Mouse (Mus musculus): ENCODE results near the gene 3110040M04Rik. TPM values are rescaled to one million over a fixed set of nuclear protein-coding genes. Genes with fewer than 3 reads are reported as not detected.
"Not testable (repeated sequence)": the region's sequence is repeated elsewhere in the genome, so short reads cannot be mapped to it uniquely, and the experiment has no call there.

The 3110040M04Rik gene
- polyA plus RNA-seq, 1 experiment from 2014 or later, result not detected

DNA sequence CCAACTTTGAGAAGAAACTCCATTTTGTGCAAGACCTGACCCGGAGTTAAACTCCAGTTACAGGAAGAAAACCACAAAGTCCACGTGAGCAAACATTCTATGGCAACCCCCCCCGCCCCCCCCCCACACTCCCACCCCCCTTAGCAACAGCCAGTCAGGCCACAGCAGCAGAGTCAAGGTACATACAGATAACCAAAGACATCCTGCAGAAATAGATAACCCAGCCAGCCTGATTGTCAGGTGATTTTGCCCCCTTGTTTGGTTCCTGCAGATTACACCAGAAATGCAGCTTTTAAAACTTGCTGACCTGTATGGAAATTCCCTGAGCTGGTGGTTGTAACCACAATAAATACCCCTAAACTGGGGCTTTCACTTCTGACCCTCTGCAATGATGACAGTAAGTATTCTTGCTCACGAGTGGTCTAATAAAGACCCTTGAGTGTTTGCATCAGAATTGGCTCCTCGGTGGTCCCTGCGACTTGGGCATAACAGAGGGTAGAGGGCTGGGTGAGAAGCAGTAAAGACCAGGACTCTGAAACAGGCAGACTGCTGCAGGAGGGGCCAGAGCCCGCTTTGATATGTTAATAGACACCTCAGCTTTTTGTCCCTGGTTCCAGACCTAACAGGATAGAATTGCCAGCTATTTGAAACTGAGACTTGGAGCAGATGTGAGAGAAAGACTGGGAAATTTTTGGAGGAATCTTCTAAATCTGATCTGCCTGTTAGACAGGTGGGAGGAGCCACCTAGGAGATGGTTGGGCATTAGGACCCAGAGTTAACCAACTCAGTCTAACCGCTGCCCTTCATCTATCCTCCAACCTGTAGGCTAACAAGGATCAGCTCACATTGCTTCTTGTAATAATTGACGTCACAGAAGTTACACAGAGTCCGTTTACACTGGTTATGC is 26.6 kb upstream of the 3110040M04Rik start:
- H3K4me3 ChIP-seq (replicated peaks), result peak overlapping the region; percentile 29
- H3K4me2 ChIP-seq (replicated peaks), result peak overlapping the region; percentile 48
- no peak overlapping the region for H3K27ac ChIP-seq
- H3K36me3 ChIP-seq, result no peaks in the 10 kb centered on the region
- no peak overlapping the region for H3K9ac ChIP-seq (replicated peaks)
- H3K4me1 ChIP-seq (replicated peaks), result peaks cover 16% of the 10 kb centered on the region
- WGBS, result 4% methylated on average over 10 of the region's 10 CpGs
- ATAC-seq, result peak; percentile 87
- no peaks in the 10 kb centered on the region for H3K27me3 ChIP-seq
- no peaks in the 10 kb centered on the region for H3K9me3 ChIP-seq

DNA sequence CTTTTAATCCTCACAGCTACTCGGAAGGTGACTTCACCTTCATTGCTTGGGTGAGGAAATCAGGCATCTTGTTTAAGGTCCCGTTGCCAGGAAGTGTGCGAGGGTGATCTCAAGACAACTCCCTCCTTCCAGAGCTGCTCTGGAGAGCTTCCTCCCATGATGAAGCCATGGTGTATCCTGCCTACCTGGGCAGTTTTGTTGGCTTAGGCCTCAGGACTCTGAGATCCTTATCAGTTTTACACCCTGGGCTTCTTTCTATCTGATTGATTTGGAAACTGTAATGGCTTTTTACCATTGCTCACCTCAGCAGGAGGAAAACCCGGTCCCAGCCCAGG is 26.0 kb upstream of the 3110040M04Rik start:
- Histone ChIP-seq H3K27me3 (no peaks in the 10 kb centered on the region), H3K9ac (replicated peaks) (0 out of 2 replicates have a peak overlapping the region, but pooled peaks have one; percentile 7), H3K36me3 (no peaks in the 10 kb centered on the region), H3K4me1 (replicated peaks) (peaks cover 16% of the 10 kb centered on the region), H3K4me2 (replicated peaks) (peak overlapping the region; percentile 48), H3K27ac (no peak overlapping the region), H3K9me3 (no peaks in the 10 kb centered on the region), H3K4me3 (replicated peaks) (peak overlapping the region; percentile 29)
- 8% methylated on average over 4 of the region's 4 CpGs for WGBS
- no peak; the same call in 1 of the 2 replicates for ATAC-seq

DNA sequence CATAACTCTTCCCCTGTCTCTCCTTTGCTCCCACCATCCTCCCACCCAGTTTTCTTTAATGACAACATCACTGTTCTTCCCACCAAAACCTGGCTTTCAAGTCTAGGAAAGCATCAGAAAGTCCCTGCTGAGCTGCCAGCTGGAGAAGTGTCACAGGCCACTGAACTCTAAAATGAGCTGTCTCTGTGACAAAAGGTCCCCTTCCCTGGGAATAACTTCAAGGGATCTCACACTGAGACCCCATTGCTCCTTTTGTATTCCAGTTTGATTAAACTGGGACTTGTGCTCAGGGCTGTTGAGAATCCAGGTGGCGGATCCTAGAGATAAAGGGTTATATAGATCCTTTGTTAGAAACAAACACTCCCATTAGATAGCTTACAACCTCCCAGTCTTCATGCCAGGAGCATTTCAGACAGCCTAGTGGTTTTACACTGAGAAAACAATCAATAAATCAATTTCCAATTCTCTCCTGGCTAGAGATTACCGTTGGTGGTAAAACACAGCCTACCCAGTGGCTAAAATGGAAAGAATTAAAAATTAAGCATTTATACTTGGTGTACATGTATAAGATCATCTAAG is 25.3 kb upstream of the 3110040M04Rik start:
- peak; percentile 28; the same call in 1 of the 2 replicates for ATAC-seq
- H3K4me2 ChIP-seq (replicated peaks), result no peak overlapping the region
- H3K9ac ChIP-seq (replicated peaks), result no peak overlapping the region
- no peaks in the 10 kb centered on the region for H3K27me3 ChIP-seq
- no peak overlapping the region for H3K27ac ChIP-seq
- peaks cover 16% of the 10 kb centered on the region for H3K4me1 ChIP-seq (replicated peaks)
- no peak overlapping the region for H3K4me3 ChIP-seq (replicated peaks)
- WGBS, result 8% methylated on average over 2 of the region's 2 CpGs
- no peaks in the 10 kb centered on the region for H3K36me3 ChIP-seq
- no peaks in the 10 kb centered on the region for H3K9me3 ChIP-seq

DNA sequence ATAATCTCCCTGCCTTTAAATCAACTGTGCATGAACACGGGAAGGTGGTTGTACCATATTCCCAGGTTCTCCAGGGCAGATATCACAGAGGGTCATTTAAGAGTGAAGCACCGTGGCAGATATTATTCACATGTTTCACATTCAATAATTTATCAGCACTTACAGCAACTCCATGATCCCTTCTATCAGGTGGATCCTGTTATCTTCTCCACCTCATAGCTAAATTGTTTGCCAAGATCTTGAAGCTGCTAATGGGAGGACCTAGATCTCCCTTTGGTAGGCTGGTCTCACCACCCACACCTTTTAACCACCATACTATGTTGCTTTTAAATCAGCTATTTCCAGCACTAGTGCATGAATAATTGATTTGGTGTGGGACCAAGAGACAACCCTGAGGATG is 23.8 kb upstream of the 3110040M04Rik start:
- Histone ChIP-seq H3K27me3 (no peaks in the 10 kb centered on the region), H3K36me3 (no peaks in the 10 kb centered on the region), H3K4me2 (replicated peaks) (no peak overlapping the region), H3K9me3 (no peaks in the 10 kb centered on the region), H3K4me3 (replicated peaks) (no peak overlapping the region), H3K9ac (replicated peaks) (no peak overlapping the region), H3K4me1 (replicated peaks) (peaks cover 16% of the 10 kb centered on the region), H3K27ac (no peak overlapping the region)
- 73% methylated on average over 2 of the region's 2 CpGs for WGBS
- ATAC-seq, result no peak

DNA sequence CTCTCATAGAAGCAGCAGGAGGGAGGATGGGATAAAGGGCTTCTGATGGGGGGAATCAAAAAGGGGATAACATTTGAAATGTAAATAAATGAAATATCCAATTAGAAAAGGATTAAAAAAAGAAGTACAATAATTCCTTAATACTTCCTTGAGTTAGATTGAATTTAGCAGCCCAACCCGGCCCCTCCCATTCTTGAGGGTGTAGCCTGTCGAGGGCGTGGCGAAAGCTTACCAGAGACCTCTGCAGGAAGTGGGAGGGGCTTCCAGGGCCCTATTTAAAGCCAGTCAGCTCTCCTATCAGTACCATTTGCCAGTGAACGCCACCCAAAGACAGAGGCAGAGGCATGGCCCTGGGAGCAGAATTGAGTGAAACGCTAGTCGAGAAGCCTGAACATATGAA is 21.7 kb upstream of the 3110040M04Rik start, which contains the start of gene Gm47985:
Gene Gm47985, plus strand, starts transcription at position 272 of the 400 bp plus-strand sequence.
- H3K9me3 ChIP-seq; H3K36me3 ChIP-seq; ATAC-seq; H3K27me3 ChIP-seq; H3K9ac ChIP-seq (replicated peaks); H3K4me2 ChIP-seq (replicated peaks); H3K4me3 ChIP-seq (replicated peaks); H3K27ac ChIP-seq: not testable (repeated sequence)
- WGBS, result 100% methylated on average over 1 of the region's 7 CpGs
- peaks cover 14% of the 10 kb centered on the region for H3K4me1 ChIP-seq (replicated peaks)

DNA sequence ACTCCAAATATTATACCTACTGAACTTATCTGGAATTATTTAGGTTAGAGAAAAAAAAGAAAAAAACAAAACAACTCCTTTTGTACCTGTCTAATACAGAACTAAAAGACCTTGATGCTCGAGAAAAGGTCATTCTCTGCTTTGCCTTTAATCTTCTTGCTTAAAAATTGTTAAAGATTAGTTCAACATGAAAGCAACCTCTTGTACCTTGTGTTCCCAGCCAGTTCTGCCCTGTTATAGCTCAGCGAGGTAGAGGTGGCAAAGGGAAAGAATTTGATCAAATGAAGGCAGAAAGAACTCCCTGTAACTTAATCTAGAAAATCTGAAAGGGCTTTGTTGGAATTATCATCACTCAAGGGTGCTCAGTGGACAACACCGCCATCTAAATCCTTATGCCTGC is 17.7 kb upstream of the 3110040M04Rik start:
- 76% methylated on average over 3 of the region's 3 CpGs for WGBS
- not testable (repeated sequence) for H3K4me3 ChIP-seq (replicated peaks); H3K9ac ChIP-seq (replicated peaks); H3K4me2 ChIP-seq (replicated peaks); H3K36me3 ChIP-seq; H3K27ac ChIP-seq; H3K27me3 ChIP-seq; ATAC-seq; H3K9me3 ChIP-seq; H3K4me1 ChIP-seq (replicated peaks)

DNA sequence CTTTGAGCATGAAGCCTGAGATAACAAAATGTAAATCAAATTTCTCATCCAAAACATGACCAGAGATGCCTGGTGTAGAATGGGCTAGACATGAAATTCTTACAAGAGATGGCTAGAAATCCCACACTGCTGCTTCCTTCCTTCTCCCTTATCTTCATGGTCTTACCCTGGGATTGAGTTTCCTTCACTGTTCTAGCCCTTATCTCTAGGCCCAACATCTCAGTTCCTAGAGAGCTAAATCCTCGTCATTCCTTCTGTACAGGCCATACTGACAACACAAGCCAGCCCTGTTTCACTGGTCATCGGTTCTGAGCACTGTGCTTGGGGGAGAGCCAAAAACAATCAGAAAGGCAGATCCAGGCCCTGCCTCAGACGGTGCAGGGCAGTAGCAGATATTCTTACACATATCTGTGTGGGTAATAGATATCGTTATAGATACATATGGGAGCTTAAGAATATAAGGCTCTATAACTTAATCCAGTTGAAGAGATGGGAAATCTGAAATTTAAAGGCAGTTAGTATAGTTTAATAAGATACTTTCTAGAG is 17.0 kb upstream of the 3110040M04Rik start:
- not testable (repeated sequence) for H3K4me3 ChIP-seq (replicated peaks); H3K27ac ChIP-seq; H3K27me3 ChIP-seq; H3K9ac ChIP-seq (replicated peaks); H3K4me1 ChIP-seq (replicated peaks); H3K9me3 ChIP-seq; H3K4me2 ChIP-seq (replicated peaks); ATAC-seq; H3K36me3 ChIP-seq
- 91% methylated on average over 4 of the region's 4 CpGs for WGBS

DNA sequence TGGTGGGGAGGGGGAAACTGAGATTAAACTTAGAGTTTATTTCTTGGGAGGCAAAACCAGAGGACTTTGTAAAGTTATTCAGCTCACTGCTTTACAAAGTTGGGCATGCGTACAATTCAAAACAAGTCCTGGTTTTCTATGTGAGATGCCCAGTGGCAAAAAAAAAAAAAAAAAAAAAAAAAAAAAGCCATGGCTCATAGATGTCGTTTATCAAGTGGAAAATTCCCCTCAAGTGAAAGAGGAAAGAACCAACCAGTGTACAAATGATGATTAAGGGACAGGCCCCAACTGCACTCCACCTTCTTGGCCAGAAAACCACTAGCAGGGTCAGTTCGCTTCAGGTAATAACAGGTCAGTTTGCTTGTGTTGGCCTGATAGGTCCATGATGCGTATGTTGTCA is 15.5 kb upstream of the 3110040M04Rik start:
- Histone ChIP-seq H3K4me3 (replicated peaks) (no peak overlapping the region), H3K9me3 (no peaks in the 10 kb centered on the region), H3K4me1 (replicated peaks) (no peaks in the 10 kb centered on the region), H3K27me3 (no peaks in the 10 kb centered on the region), H3K9ac (replicated peaks) (no peak overlapping the region), H3K36me3 (no peaks in the 10 kb centered on the region), H3K4me2 (replicated peaks) (no peak overlapping the region), H3K27ac (no peak overlapping the region)
- no peak for ATAC-seq
- WGBS, result 90% methylated on average over 4 of the region's 4 CpGs

DNA sequence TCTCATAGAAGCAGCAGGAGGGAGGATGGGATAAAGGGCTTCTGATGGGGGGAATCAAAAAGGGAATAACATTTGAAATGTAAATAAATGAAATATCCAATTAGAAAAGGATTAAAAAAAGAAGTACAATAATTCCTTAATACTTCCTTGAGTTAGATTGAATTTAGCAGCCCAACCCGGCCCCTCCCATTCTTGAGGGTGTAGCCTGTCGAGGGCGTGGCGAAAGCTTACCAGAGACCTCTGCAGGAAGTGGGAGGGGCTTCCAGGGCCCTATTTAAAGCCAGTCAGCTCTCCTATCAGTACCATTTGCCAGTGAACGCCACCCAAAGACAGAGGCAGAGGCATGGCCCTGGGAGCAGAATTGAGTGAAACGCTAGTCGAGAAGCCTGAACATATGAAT is 11.8 kb upstream of the 3110040M04Rik start, which contains the start of gene Gm8947:
Gene Gm8947, plus strand, starts transcription at position 302 of the 400 bp plus-strand sequence.
- not testable (repeated sequence) for H3K4me3 ChIP-seq (replicated peaks); H3K27ac ChIP-seq; H3K4me2 ChIP-seq (replicated peaks); H3K4me1 ChIP-seq (replicated peaks); H3K27me3 ChIP-seq; H3K9me3 ChIP-seq; ATAC-seq; H3K9ac ChIP-seq (replicated peaks); H3K36me3 ChIP-seq
- WGBS, result 100% methylated on average over 1 of the region's 7 CpGs

DNA sequence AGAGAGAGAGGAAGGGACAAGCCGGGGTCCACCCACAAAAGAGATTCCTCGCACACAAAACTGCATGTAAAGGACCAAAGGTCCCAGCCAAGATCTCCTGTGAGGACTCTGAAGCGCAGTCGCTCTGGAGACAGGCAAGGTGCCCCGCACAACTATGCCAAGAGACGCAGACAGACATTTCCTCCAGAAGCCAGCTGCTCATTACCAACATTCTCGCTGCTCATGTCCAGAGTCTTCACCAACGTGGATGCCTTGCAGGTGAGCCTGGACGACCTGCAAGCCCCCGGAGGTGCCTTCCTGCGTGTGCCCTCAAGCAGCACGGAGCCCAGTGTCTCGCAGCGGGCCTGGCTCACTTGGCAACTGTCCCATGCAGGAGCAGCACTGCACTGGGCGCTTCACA is 11.2 kb upstream of the 3110040M04Rik start:
- ATAC-seq; H3K9ac ChIP-seq (replicated peaks); H3K4me3 ChIP-seq (replicated peaks); H3K36me3 ChIP-seq; H3K27ac ChIP-seq; H3K9me3 ChIP-seq; H3K27me3 ChIP-seq; H3K4me2 ChIP-seq (replicated peaks); H3K4me1 ChIP-seq (replicated peaks): not testable (repeated sequence)
- WGBS, result 95% methylated on average over 15 of the region's 15 CpGs

DNA sequence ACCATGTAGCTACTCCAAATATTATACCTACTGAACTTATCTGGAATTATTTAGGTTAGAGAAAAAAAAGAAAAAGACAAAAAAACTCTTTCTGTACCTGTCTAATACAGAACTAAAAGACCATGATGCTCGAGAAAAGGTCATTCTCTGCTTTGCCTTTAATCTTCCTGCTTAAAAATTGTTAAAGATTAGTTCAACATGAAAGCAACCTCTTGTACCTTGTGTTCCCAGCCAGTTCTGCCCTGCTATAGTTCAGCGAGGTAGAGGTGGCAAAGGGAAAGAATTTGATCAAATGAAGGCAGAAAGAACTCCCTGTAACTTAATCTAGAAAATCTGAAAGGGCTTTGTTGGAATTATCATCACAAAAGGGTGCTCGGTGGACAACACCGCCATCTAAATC is 7.9 kb upstream of the 3110040M04Rik start:
- H3K27me3 ChIP-seq; H3K36me3 ChIP-seq; ATAC-seq; H3K9me3 ChIP-seq; H3K27ac ChIP-seq; H3K4me1 ChIP-seq (replicated peaks); H3K9ac ChIP-seq (replicated peaks); H3K4me3 ChIP-seq (replicated peaks); H3K4me2 ChIP-seq (replicated peaks): not testable (repeated sequence)
- 41% methylated on average over 4 of the region's 4 CpGs for WGBS

DNA sequence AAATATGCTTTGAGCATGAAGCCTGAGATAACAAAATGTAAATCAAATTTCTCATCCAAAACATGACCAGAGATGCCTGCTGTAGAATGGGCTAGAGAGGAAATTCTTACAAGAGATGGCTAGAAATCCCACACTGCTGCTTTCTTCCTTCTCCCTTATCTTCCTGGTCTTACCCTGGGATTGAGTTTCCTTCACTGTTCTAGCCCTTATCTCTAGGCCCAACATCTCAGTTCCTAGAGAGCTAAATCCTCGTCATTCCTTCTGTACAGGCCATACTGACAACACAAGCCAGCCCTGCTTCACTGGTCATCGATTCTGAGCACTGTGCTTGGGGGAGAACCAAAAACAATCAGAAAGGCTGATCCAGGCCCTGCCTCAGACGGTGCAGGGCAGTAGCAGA is 7.2 kb upstream of the 3110040M04Rik start:
- not testable (repeated sequence) for ATAC-seq; H3K4me2 ChIP-seq (replicated peaks); H3K27me3 ChIP-seq; H3K27ac ChIP-seq; H3K36me3 ChIP-seq; H3K4me3 ChIP-seq (replicated peaks); H3K9me3 ChIP-seq; H3K4me1 ChIP-seq (replicated peaks); H3K9ac ChIP-seq (replicated peaks)
- WGBS, result 72% methylated on average over 3 of the region's 3 CpGs

Data from midbrain, embryonic 13.5 days (tissue).